Mouse (Mus musculus): Measurements from ENCODE around the gene Rundc1.
"Not testable (repeated sequence)": the region's sequence is repeated elsewhere in the genome, so short reads cannot be mapped to it uniquely, and the experiment has no call there.

The Rundc1 gene

GRCm38 (mm10) chr11:101424925-101425813, at the start of gene Rundc1, which contains the start of gene Ptges3l:
Gene Rundc1, plus strand, starts transcription at chr11:101425085.
Gene Ptges3l, minus strand, starts transcription at chr11:101425333.
- peak; percentile 93 for DNase-seq (ENCODE audit: low read depth, low spot score)

GRCm38 (mm10) chr11:101378196-101378595, 46.7 kb upstream of the Rundc1 start:
- DNase-seq (ENCODE audit: low read depth, low spot score): not testable (repeated sequence)

- DNase-seq (ENCODE audit: low read depth, low spot score): peak; percentile 13
Observed at GRCm38 (mm10) chr11:101378926-101379325, 46.0 kb upstream of the Rundc1 start.

- no peak for DNase-seq (ENCODE audit: low read depth, low spot score)
Observed at GRCm38 (mm10) chr11:101381817-101382216, 43.1 kb upstream of the Rundc1 start.

- no peak for DNase-seq (ENCODE audit: low read depth, low spot score)
Observed at GRCm38 (mm10) chr11:101395110-101395509, 29.8 kb upstream of the Rundc1 start.

GRCm38 (mm10) chr11:101415306-101415705, 9.6 kb upstream of the Rundc1 start:
- no peak for DNase-seq (ENCODE audit: low read depth, low spot score)

- DNase-seq (ENCODE audit: low read depth, low spot score): no peak
Observed at GRCm38 (mm10) chr11:101416433-101417100, 8.3 kb upstream of the Rundc1 start.

- DNase-seq (ENCODE audit: low read depth, low spot score): peak; percentile 62
Observed at GRCm38 (mm10) chr11:101417101-101417855, 7.6 kb upstream of the Rundc1 start, which contains the start of gene Aarsd1. Gene Aarsd1, minus strand, starts transcription at chr11:101417615.

- DNase-seq (ENCODE audit: low read depth, low spot score): no peak
Observed at GRCm38 (mm10) chr11:101418991-101419390, 5.9 kb upstream of the Rundc1 start.

GRCm38 (mm10) chr11:101419610-101420009, 5.3 kb upstream of the Rundc1 start:
- DNase-seq (ENCODE audit: low read depth, low spot score): no peak

GRCm38 (mm10) chr11:101420148-101420547, 4.7 kb upstream of the Rundc1 start:
- DNase-seq (ENCODE audit: low read depth, low spot score): no peak

- peak; percentile 77 for DNase-seq (ENCODE audit: low read depth, low spot score)
Observed at GRCm38 (mm10) chr11:101424105-101424851, 607 bp upstream of the Rundc1 start, which contains the start of gene Gm27029. Gene Gm27029, minus strand, starts transcription at chr11:101424796.

- no peak for DNase-seq (ENCODE audit: low read depth, low spot score)
Observed at GRCm38 (mm10) chr11:101426165-101426564, 1.3 kb downstream of the Rundc1 start.

- no peak for DNase-seq (ENCODE audit: low read depth, low spot score)
Observed at GRCm38 (mm10) chr11:101431327-101431726, 6.4 kb downstream of the Rundc1 start.

GRCm38 (mm10) chr11:101433396-101433795, 8.5 kb downstream of the Rundc1 start:
- DNase-seq (ENCODE audit: low read depth, low spot score): no peak

- DNase-seq (ENCODE audit: low read depth, low spot score): no peak
Observed at GRCm38 (mm10) chr11:101435831-101436230, 10.9 kb downstream of the Rundc1 start.

GRCm38 (mm10) chr11:101436916-101437315, 12.0 kb downstream of the Rundc1 start:
- DNase-seq (ENCODE audit: low read depth, low spot score): no peak

GRCm38 (mm10) chr11:101438006-101438405, 13.1 kb downstream of the Rundc1 start:
- DNase-seq (ENCODE audit: low read depth, low spot score): not testable (repeated sequence)

GRCm38 (mm10) chr11:101441450-101442126, 16.7 kb downstream of the Rundc1 start:
- DNase-seq (ENCODE audit: low read depth, low spot score): not testable (repeated sequence)

GRCm38 (mm10) chr11:101442127-101442693, 17.3 kb downstream of the Rundc1 start, which contains the start of gene Rpl27:
Gene Rpl27, plus strand, starts transcription at chr11:101442298.
- DNase-seq (ENCODE audit: low read depth, low spot score): peak; percentile 99
